Mouse (Mus musculus): ENCODE measurements around the gene Gtpbp3.

The Gtpbp3 gene

GRCm38 (mm10) chr8:71470146-71470912 lies 17.6 kb upstream of the Gtpbp3 start:
- DNase-seq (ENCODE audit: low spot score), result no peak

- DNase-seq (ENCODE audit: low spot score), result no peak
Measured at GRCm38 (mm10) chr8:71470913-71471255, 17.0 kb upstream of the Gtpbp3 start.

- no peak for DNase-seq (ENCODE audit: low spot score)
Measured at GRCm38 (mm10) chr8:71471861-71472260, 16.0 kb upstream of the Gtpbp3 start.

- DNase-seq (ENCODE audit: low spot score), result no peak
Measured at GRCm38 (mm10) chr8:71472601-71473386, 15.1 kb upstream of the Gtpbp3 start.

- DNase-seq (ENCODE audit: low spot score), result no peak
Measured at GRCm38 (mm10) chr8:71474344-71474743, 13.6 kb upstream of the Gtpbp3 start.

GRCm38 (mm10) chr8:71474785-71475701 lies 12.9 kb upstream of the Gtpbp3 start:
- no peak for DNase-seq (ENCODE audit: low spot score)

- no peak for DNase-seq (ENCODE audit: low spot score)
Measured at GRCm38 (mm10) chr8:71475702-71476075, 12.2 kb upstream of the Gtpbp3 start.

GRCm38 (mm10) chr8:71476099-71476940 lies 11.6 kb upstream of the Gtpbp3 start:
- peak; percentile 66 for DNase-seq (ENCODE audit: low spot score)

GRCm38 (mm10) chr8:71477196-71477845 lies 10.6 kb upstream of the Gtpbp3 start:
- no peak for DNase-seq (ENCODE audit: low spot score)

- no peak for DNase-seq (ENCODE audit: low spot score)
Measured at GRCm38 (mm10) chr8:71478943-71479342, 9.0 kb upstream of the Gtpbp3 start.

- DNase-seq (ENCODE audit: low spot score), result no peak
Measured at GRCm38 (mm10) chr8:71483932-71484331, 4.0 kb upstream of the Gtpbp3 start.

- no peak for DNase-seq (ENCODE audit: low spot score)
Measured at GRCm38 (mm10) chr8:71484736-71485135, 3.2 kb upstream of the Gtpbp3 start.

GRCm38 (mm10) chr8:71485142-71486135 lies 2.5 kb upstream of the Gtpbp3 start, which contains the start of gene Ano8:
Gene Ano8 (minus strand): TSS chr8:71485963.
- peak; percentile 66 for DNase-seq (ENCODE audit: low spot score)

- DNase-seq (ENCODE audit: low spot score), result no peak
Measured at GRCm38 (mm10) chr8:71486136-71486529, 1.8 kb upstream of the Gtpbp3 start.

- peak; percentile 74 for DNase-seq (ENCODE audit: low spot score)
Measured at GRCm38 (mm10) chr8:71488454-71488853, 551 bp downstream of the Gtpbp3 start.

GRCm38 (mm10) chr8:71495039-71495438 lies 7.1 kb downstream of the Gtpbp3 start:
- peak; percentile 57 for DNase-seq (ENCODE audit: low spot score)

- no peak for DNase-seq (ENCODE audit: low spot score)
Measured at GRCm38 (mm10) chr8:71495811-71496210, 7.9 kb downstream of the Gtpbp3 start.

- DNase-seq (ENCODE audit: low spot score), result peak; percentile 69
Measured at GRCm38 (mm10) chr8:71496481-71496880, 8.6 kb downstream of the Gtpbp3 start.

GRCm38 (mm10) chr8:71497077-71497645 lies 9.3 kb downstream of the Gtpbp3 start:
- DNase-seq (ENCODE audit: low spot score), result no peak

All from ovary, postnatal 10 days (tissue).